Mouse (Mus musculus) spleen, adult 2 months (tissue): ENCODE data around the gene Hmgb2. TPM values are rescaled to one million over a fixed set of nuclear protein-coding genes. Genes with fewer than 3 reads are reported as not detected.

Experiments used
- DNase-seq, 2 experiments: peaks; one replicate each; pipeline versions ENCODE4 v3.0.0 to v3.0.0-alpha.2; 2012 to 2021; ENCODE audit warnings: low spot score in 2 of 2, low read depth in 1 of 2
- H3K27ac ChIP-seq: fragments of 200-500 bp; 2 replicates; pipeline ENCODE4 v1.5.1; 2012; ENCODE audit warnings: low read length, inconsistent platforms; ENCODE audit not compliant: insufficient read depth
- H3K27me3 ChIP-seq: fragments of 200-500 bp; 2 replicates; pipeline ENCODE4 v1.6.1; 2012; ENCODE audit warnings: mild to moderate bottlenecking, moderate library complexity, low read length, inconsistent platforms; ENCODE audit not compliant: control insufficient read depth, insufficient read depth
- H3K36me3 ChIP-seq: fragments of 200-500 bp; 2 replicates; pipeline ENCODE4 v1.6.1; 2012; ENCODE audit warnings: mild to moderate bottlenecking, low read length, inconsistent platforms; ENCODE audit not compliant: control insufficient read depth, insufficient read depth
- H3K4me1 ChIP-seq: fragments of 200-500 bp; 2 replicates; pipeline ENCODE4 v1.6.1; 2011; ENCODE audit warnings: inconsistent platforms; ENCODE audit not compliant: control insufficient read depth, insufficient read depth, insufficient read length
- H3K4me3 ChIP-seq: fragments of 200-500 bp; 2 replicates; pipeline ENCODE4 v1.5.1; 2011; ENCODE audit warnings: mild to moderate bottlenecking, inconsistent platforms; ENCODE audit not compliant: insufficient read depth, insufficient read length; ENCODE audit errors: extremely low read depth
- CTCF ChIP-seq: fragments of 200-500 bp; IDR thresholded peaks from 2 replicates; pipeline ENCODE4 v1.5.1; 2011; ENCODE audit warnings: mild to moderate bottlenecking, inconsistent platforms; ENCODE audit not compliant: insufficient read depth, insufficient read length, insufficient replicate concordance; ENCODE audit errors: extremely low read depth
- POLR2A ChIP-seq: fragments of 200-500 bp; IDR thresholded peaks from 2 replicates; pipeline ENCODE4 v1.6.1; 2011; ENCODE audit warnings: low read depth, low read length, inconsistent platforms
- WGBS: fragments of 180-500 bp; shearing (Covaris S2); methylation state at CpG from one replicate; pipeline ENCODE4 v1.1.7; 2018; 5-methylcytosine and 5-hydroxymethylcytosine counted together
- polyA plus RNA-seq: library from polyadenylated mRNA; depleted of rRNA; stranded (reverse); fragments of >200 nt; gene quantifications from 2 replicates; pipeline ENCODE4 v1.2.3, GENCODE M21; 2012; rRNA removed

The Hmgb2 gene
- polyA plus RNA-seq, 1 experiment: 14.8 TPM

DNA sequence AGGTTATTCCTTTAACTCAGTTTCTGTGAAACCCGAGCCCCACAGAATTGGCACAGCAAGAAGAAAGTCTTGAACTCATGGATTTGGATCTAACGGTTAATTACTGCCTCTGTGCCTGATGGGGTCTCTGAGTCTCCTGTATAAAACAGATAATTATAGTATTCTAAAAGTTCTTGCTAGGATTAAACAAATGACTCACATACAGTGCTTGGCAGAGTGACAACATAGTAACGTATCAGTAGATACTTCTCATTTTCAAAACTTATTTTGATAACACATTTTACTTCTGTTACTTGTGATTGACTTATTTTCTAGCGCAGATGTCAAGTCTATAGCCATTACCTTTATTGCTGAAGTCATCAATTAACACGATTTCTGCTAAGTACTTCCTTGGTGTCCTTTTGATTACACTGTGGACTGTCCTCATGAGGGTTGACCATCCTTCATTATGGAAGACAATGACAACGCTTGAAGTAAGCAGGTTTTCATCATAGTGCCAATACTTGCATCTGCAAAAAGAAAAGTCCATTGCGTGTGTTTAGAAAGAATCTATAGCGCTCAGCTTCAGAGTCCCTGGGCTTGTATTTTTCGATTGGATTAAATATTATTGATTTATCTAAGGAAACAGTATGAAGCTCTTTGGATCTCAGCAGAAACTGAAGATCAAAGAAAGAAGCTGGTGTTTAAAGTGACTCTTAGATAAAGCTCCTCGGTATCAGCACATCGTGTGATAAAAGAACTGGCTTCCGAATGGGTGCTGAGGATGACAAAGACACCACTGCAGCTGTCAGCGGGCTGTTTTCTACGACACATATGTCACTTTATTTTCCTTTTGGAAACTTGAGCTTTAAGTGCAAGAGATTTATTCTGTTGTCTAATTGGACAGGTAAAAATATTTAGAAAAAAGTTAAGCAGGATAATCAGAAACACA, 40.7 kb downstream of the Hmgb2 start:
- Histone ChIP-seq H3K27ac (no peak overlapping the region), H3K4me3 (no peak overlapping the region), H3K36me3 (peaks cover 1% of the 10 kb centered on the region; the same call in 1 of the 2 replicates), H3K4me1 (no peaks in the 10 kb centered on the region), H3K27me3 (no peaks in the 10 kb centered on the region)
- TF ChIP-seq POLR2A: no peak
- DNase-seq: no peak
- WGBS: 91% methylated on average over 14 of the region's 14 CpGs

DNA sequence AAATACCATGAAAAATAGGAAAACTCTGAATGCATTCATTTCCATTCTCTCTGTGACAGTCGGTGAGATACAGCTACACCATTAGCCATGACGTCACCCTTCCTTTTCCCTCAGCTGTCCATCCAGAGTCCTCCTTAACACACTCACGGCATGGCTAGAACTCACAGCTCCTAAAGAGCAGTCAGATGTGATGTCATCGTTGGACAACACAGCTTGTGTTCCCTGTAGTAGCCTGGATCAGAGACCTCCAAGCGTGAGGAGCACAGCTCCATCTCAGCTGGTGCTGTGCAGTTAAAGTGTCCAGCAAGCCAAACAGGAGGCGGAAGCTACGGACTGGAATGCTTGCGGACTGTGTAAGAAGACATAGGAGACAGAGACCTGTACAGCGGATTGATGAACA, 49.2 kb downstream of the Hmgb2 start:
- Histone ChIP-seq H3K27ac (no peak overlapping the region), H3K4me1 (no peaks in the 10 kb centered on the region; the same call in 1 of the 2 replicates), H3K27me3 (no peaks in the 10 kb centered on the region), H3K36me3 (no peaks in the 10 kb centered on the region), H3K4me3 (no peak overlapping the region)
- 93% methylated on average over 9 of the region's 9 CpGs for WGBS
- TF ChIP-seq POLR2A (no peak), CTCF (no peak)
- DNase-seq: no peak

DNA sequence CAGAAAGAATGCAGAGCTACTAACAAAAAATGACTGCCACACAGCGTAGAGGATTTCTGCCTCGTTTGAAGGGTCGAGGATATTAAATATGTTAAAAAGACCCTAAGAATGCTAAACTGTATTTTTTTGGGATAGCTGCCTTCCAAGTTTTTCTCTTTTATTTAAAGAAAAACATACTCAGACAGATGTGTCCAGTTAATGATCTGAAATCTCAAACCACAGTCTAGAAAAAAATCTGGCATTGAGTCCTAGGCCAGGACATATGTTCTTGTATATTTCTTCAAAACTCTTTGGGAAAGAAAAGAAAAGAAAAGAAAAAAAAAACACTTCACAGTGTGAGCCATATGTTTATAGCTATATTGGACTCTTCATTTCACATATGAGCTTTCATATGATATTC, 51.0 kb downstream of the Hmgb2 start:
- no peak for DNase-seq
- Histone ChIP-seq H3K36me3 (no peaks in the 10 kb centered on the region), H3K27ac (no peak overlapping the region), H3K4me1 (no peaks in the 10 kb centered on the region; the same call in 1 of the 2 replicates), H3K4me3 (no peak overlapping the region), H3K27me3 (no peaks in the 10 kb centered on the region)
- WGBS: 86% methylated on average over 3 of the region's 3 CpGs
- TF ChIP-seq POLR2A (no peak), CTCF (no peak)

DNA sequence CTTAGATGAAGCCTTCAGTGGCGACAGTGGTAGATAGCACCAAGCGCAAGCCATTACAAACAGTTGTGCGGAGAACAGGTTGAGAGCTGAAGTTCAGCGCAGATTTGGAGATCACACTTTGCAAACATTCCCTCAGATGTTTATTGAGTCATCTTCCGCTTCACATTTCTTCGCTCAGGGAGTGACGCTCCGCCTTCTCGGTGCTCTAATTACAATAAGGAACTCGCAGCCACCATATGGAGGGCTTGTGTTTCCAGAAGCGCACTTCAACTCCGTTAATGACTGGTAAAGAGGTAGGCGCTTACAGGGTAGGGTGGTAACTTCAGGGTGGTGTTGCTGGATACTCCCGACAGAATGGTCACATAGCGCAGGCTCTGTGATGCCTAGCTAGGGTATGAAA, 52.0 kb downstream of the Hmgb2 start:
- 97% methylated on average over 15 of the region's 15 CpGs for WGBS
- TF ChIP-seq CTCF (no peak), POLR2A (no peak)
- Histone ChIP-seq H3K4me3 (no peak overlapping the region), H3K27ac (no peak overlapping the region), H3K36me3 (no peaks in the 10 kb centered on the region), H3K27me3 (no peaks in the 10 kb centered on the region), H3K4me1 (no peaks in the 10 kb centered on the region)
- DNase-seq: no peak

DNA sequence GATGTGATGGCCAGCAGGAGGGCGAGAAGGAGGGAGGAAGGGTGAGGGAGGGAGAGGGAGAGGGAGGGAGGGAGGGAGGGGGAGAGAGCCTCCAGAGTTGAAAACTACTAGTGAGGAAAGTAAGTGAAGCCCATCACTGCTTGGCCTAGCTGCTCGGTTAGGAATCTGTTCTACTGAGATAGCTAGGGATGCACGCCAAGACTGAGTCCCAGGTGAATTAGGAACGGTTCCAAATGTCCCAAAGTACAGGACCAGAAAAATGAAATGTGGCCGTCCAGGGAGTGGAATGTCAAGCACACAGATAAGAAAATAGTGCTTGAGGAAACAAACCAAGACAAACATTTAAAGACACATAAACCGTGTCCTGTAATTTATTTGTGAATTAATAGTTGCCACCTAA, 53.3 kb downstream of the Hmgb2 start:
- TF ChIP-seq CTCF (no peak), POLR2A (no peak)
- DNase-seq: no peak
- Histone ChIP-seq H3K27me3 (no peaks in the 10 kb centered on the region), H3K4me1 (no peaks in the 10 kb centered on the region), H3K36me3 (no peaks in the 10 kb centered on the region; the same call in 1 of the 2 replicates), H3K27ac (no peak overlapping the region), H3K4me3 (no peak overlapping the region)
- WGBS: 85% methylated on average over 6 of the region's 6 CpGs

Other genes with a start within 250 kb of the Hmgb2 start
- gene Hand2, start 190.9 kb upstream of the Hmgb2 start, polyA plus RNA-seq: 0.79 and 2.0 TPM in 2 replicates
- gene Scrg1, start 56.0 kb upstream of the Hmgb2 start, polyA plus RNA-seq: 0.14 and 0.16 TPM in 2 replicates
- gene Sap30, start 24.0 kb upstream of the Hmgb2 start, polyA plus RNA-seq: 7.0 and 15.4 TPM in 2 replicates
- gene Galnt7, start 141.1 kb downstream of the Hmgb2 start, polyA plus RNA-seq: 1.9 and 2.0 TPM in 2 replicates